Mouse (Mus musculus) testis, postnatal 10 days (tissue): ENCODE measurements around the gene Tubb5.
A peak's percentile ranks its signal among the peaks of the same experiment; 100 is the strongest.

Source experiments
- DNase-seq: peaks from one replicate; pipeline ENCODE4 v3.0.0; 2021; ENCODE audit warnings: low spot score

The Tubb5 gene

GRCm38 (mm10) chr17:35838122-35838544 lies at the start of gene Tubb5:
Gene Tubb5, minus strand, starts transcription at chr17:35838306.
- DNase-seq, result peak; percentile 96

DNA sequence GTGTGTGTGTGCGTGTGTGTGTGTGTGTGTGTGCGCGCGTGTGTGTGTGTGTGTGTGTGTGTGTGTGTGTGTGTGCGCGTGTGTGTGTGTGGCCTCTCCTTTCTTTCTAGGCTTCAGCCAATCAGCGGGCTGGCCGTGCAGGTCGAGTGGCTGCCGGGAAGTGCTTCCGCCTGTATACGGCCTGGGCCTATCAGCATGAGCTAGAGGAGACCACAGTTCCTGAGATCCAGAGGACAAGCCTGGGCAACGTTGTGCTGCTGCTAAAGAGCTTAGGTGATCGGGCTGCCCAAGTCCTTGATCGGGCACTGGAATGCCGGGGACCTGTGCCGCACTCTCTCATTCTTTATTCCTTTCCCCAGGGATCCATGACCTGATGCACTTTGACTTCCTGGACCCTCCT lies 49.6 kb upstream of the Tubb5 start:
- no peak for DNase-seq

DNA sequence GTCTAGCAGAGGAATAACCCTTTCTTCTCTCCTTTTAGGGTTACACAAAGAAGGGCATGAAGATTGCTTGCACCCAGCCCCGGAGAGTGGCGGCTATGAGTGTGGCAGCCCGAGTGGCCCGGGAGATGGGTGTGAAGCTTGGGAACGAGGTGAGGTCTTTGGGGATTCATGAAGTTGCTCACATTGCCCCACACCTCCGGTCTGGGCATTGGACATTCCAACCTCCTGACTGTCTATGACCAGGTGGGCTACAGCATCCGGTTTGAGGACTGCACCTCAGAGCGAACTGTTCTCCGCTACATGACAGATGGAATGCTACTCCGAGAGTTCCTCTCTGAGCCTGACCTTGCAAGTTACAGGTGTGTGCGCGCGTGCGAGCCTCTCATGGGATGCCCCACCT lies 45.7 kb upstream of the Tubb5 start:
- DNase-seq, result no peak

GRCm38 (mm10) chr17:35882924-35883323 lies 44.8 kb upstream of the Tubb5 start:
- no peak for DNase-seq

- peak; percentile 98 for DNase-seq
These were observed 41.3 kb upstream of the Tubb5 start, which contains the start of gene Dhx16 for GRCm38 (mm10) chr17:35879245-35880057. Gene Dhx16, plus strand, starts transcription at chr17:35879819.

DNA sequence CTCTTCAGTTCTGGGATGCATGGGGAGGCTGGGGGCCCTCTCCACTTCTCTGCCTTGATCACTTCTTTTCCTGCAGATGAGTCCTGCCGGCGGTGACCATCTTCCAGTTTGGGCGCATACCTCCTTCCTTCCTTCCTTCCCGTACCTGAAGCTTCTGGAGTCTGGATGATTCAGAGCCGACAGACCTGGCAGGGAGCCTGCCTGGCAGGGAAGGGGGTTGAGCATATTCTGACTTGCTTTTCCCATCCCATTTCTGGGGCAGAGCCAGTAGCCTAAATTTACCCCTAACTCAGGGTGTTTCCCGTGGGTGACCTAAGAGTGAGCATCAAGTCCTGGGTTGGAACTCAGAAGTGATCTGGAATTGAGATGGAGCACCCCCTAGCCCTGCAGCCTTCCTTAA lies 36.6 kb upstream of the Tubb5 start:
- no peak for DNase-seq

- peak; percentile 96 for DNase-seq
These were observed 35.8 kb upstream of the Tubb5 start for GRCm38 (mm10) chr17:35873774-35874519.

- peak; percentile 72 for DNase-seq
These were observed 33.0 kb upstream of the Tubb5 start for GRCm38 (mm10) chr17:35870884-35871696.

DNA sequence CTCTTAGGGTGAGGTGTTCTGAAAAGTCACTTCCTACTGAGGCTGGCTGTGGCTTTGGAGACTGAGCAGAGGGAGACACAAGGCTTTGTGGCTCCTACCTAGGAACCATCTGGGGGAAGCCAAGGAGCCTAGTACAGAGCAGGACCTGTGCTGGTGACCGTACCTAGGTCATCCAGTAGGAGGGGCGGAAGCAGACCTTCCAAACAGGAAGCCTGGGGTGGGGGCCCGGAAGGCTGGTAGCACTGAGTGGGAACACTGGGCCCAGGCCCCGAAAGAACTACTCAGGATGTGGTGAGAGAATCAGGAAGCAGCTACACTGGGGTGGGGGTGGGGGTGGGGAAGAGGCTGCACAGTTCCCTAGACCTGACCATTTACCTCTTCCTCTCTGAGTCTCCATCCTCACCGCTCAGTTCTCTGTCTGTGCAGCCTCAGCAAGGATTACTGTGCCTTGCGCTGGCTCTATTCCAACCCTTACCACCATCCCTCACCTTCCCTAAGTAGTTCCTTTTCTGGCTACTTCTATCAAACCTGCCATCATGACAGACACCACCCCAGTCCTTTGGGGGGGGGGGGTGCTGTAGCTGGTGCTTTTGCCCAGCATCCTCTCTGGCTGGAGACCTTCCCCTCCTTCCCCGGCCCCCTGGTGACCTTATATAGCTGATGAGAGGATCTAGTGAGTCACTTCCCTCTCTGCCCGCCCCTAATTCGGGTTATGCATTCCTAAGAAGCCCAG lies 32.2 kb upstream of the Tubb5 start:
- DNase-seq, result no peak

DNA sequence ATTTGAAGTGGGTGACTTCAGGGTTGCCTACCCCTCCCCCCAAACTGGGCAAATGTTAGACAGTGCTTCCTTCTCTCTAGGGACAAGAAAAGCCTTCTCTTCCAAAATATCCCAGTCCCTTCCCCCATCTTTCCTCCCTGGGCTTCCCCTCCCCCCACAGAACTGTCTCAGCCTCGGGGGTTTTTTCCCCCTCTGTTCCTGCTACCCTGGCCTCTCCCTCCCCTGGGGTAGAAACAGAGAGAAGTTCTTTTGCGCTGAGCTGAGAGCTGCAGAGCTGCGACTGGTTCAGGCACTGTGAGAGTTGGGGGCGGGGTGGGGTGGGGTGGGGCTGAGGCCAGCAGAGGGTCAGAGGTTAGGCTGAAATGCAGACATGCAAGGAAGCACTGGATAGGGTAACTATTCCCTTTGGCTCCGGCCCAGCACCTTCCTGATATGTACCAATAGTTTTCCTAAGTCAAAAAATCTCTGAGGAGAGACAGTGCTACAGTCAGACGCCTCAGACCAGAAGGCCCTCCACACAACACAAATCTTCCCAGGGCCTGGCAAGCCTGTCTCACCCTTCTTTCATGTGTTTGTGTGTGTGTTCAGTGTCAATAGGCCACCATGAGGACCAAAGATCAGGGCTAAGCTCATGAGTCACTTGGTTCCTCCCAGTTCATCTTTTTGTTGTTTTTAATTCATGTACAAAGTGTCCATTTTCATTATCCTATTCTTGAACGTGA lies 31.4 kb upstream of the Tubb5 start:
- DNase-seq, result peak; percentile 65

GRCm38 (mm10) chr17:35868961-35869345 lies 30.8 kb upstream of the Tubb5 start:
- no peak for DNase-seq

- no peak for DNase-seq
These were observed 30.2 kb upstream of the Tubb5 start for GRCm38 (mm10) chr17:35868165-35868820.

- peak; percentile 58 for DNase-seq
These were observed 29.1 kb upstream of the Tubb5 start for GRCm38 (mm10) chr17:35866911-35867890.

- peak; percentile 84 for DNase-seq
These were observed 28.2 kb upstream of the Tubb5 start for GRCm38 (mm10) chr17:35866281-35866831.

- DNase-seq, result peak; percentile 88
These were observed 27.6 kb upstream of the Tubb5 start, which contains the start of gene Ppp1r18 for GRCm38 (mm10) chr17:35865481-35866280. Gene Ppp1r18, plus strand, starts transcription at chr17:35865593.

DNA sequence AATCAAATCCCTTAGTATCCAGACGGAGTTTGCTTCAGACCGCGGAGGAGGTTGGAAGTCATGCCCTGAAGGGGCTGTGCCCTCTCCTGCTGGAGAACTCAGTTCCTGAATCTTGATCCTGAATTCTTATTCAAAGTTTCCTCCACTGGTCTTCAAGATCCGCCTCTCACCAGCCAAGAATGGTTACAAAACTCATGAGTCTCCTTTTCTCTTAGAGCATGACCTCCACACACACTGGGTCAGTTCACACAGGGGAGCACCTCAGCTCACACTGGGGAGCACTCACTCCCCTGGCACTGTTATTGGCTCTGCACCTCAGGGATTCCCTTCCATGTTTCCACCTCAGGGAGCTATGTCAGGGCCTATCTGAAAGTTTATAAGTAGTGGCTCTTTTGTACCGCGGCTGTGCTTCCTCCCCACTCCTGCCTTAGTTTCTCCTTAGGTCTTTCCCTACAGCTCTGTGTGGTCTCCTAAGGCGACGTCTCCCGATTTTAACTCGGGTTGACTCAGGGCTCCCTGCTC lies 26.8 kb upstream of the Tubb5 start:
- no peak for DNase-seq

GRCm38 (mm10) chr17:35861198-35861857 lies 23.2 kb upstream of the Tubb5 start, which contains the start of gene Nrm:
Gene Nrm, plus strand, starts transcription at chr17:35861318.
- DNase-seq, result peak; percentile 92
